Mouse (Mus musculus): Measurements from ENCODE around the gene Wdr59. TPM values are rescaled to one million over a fixed set of nuclear protein-coding genes. Genes with fewer than 3 reads are reported as not detected.
"Not testable (repeated sequence)": the region's sequence is repeated elsewhere in the genome, so short reads cannot be mapped to it uniquely, and the experiment has no call there.

The Wdr59 gene
- total RNA-seq, 2 experiments from 2014 or later, result 13.0 to 13.3 TPM

GRCm38 (mm10) chr8:111538194-111538593 is 16.3 kb upstream of the Wdr59 start:
- no peak for DNase-seq (ENCODE audit: low spot score in 2 of 2)

GRCm38 (mm10) chr8:111537765-111538158 is 15.9 kb upstream of the Wdr59 start:
- no peak for DNase-seq (ENCODE audit: low spot score in 2 of 2)

- peak; percentile 31 to 42 for DNase-seq (ENCODE audit: low spot score in 2 of 2)
These were observed 15.3 kb upstream of the Wdr59 start for GRCm38 (mm10) chr8:111536978-111537764.

- peak; percentile 60 to 74 for DNase-seq (ENCODE audit: low spot score in 2 of 2)
These were observed 14.4 kb upstream of the Wdr59 start, which contains the start of gene Znrf1 for GRCm38 (mm10) chr8:111536031-111536977. Gene Znrf1, plus strand, starts transcription at chr8:111536097.

- no peak for DNase-seq (ENCODE audit: low spot score in 2 of 2)
These were observed 13.6 kb upstream of the Wdr59 start for GRCm38 (mm10) chr8:111535491-111535890.

- no peak for DNase-seq (ENCODE audit: low spot score in 2 of 2)
These were observed 11.6 kb upstream of the Wdr59 start for GRCm38 (mm10) chr8:111533503-111533902.

GRCm38 (mm10) chr8:111531621-111532020 is 9.7 kb upstream of the Wdr59 start:
- DNase-seq (ENCODE audit: low spot score in 2 of 2), result no peak

GRCm38 (mm10) chr8:111531191-111531590 is 9.3 kb upstream of the Wdr59 start:
- no peak for DNase-seq (ENCODE audit: low spot score in 2 of 2)

GRCm38 (mm10) chr8:111528071-111528470 is 6.2 kb upstream of the Wdr59 start:
- no peak for DNase-seq (ENCODE audit: low spot score in 2 of 2)

GRCm38 (mm10) chr8:111527149-111527548 is 5.3 kb upstream of the Wdr59 start:
- no peak for DNase-seq (ENCODE audit: low spot score in 2 of 2)

- no peak for DNase-seq (ENCODE audit: low spot score in 2 of 2)
These were observed 4.6 kb upstream of the Wdr59 start for GRCm38 (mm10) chr8:111526403-111527024.

GRCm38 (mm10) chr8:111517466-111517865 is 4.4 kb downstream of the Wdr59 start:
- no peak for DNase-seq (ENCODE audit: low spot score in 2 of 2)

- DNase-seq (ENCODE audit: low spot score in 2 of 2), result no peak
These were observed 5.3 kb downstream of the Wdr59 start for GRCm38 (mm10) chr8:111516451-111517035.

- DNase-seq (ENCODE audit: low spot score in 2 of 2), result no peak
These were observed 8.4 kb downstream of the Wdr59 start for GRCm38 (mm10) chr8:111513446-111513845.

GRCm38 (mm10) chr8:111512941-111513340 is 9.0 kb downstream of the Wdr59 start:
- no peak for DNase-seq (ENCODE audit: low spot score in 2 of 2)

- no peak for DNase-seq (ENCODE audit: low spot score in 2 of 2)
These were observed 11.5 kb downstream of the Wdr59 start for GRCm38 (mm10) chr8:111510401-111510800.

GRCm38 (mm10) chr8:111509278-111509677 is 12.6 kb downstream of the Wdr59 start:
- DNase-seq (ENCODE audit: low spot score in 2 of 2), result no peak

- DNase-seq (ENCODE audit: low spot score in 2 of 2), result no peak
These were observed 13.3 kb downstream of the Wdr59 start for GRCm38 (mm10) chr8:111508566-111508965.

- no peak for DNase-seq (ENCODE audit: low spot score in 2 of 2)
These were observed 20.0 kb downstream of the Wdr59 start for GRCm38 (mm10) chr8:111501724-111502464.

- not testable (repeated sequence) for DNase-seq (ENCODE audit: low spot score in 2 of 2)
These were observed 23.6 kb downstream of the Wdr59 start for GRCm38 (mm10) chr8:111498249-111498648.
